Mouse (Mus musculus) heart, postnatal 4 days (tissue): Measurements from ENCODE around the gene Usp35. TPM values are rescaled to one million over a fixed set of nuclear protein-coding genes. Genes with fewer than 3 reads are reported as not detected.
A peak's percentile ranks its signal among the peaks of the same experiment; 100 is the strongest.

Source experiments
- DNase-seq: peaks from one replicate; pipeline ENCODE4 v3.0.0; 2021
- total RNA-seq, 2 experiments: library from RNA; stranded (reverse); gene quantifications; 2 replicates each; pipeline ENCODE4 v1.2.3; 2021

Usp35 gene
- total RNA-seq, 2 experiments from 2014 or later: 0.60 to 1.5 TPM

GRCm38 (mm10) chr7:97346111-97346821, 14.4 kb upstream of the Usp35 start:
- peak; percentile 26 for DNase-seq

GRCm38 (mm10) chr7:97345229-97345871, 13.5 kb upstream of the Usp35 start:
- peak; percentile 35 for DNase-seq

DNA sequence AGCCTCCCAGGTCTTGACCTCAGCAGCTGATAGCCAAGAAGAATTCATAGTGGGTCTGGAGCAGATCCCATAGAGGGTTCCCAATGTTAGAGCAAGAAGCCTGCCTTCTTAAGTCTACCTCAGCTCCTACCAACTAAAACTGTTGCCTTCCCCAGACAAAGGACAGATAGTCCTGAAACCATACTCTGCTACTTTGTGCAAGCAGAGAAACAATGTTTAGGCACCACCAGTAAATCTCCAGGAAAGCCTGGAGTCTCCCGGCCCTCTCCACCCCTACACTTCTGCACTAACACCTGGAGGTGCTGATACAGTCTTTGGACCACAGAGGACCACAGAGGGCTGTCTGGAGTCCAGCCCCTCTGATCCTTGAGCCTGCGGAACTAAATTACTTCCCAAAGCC, 12.8 kb upstream of the Usp35 start:
- DNase-seq: no peak

GRCm38 (mm10) chr7:97342961-97343360, 11.1 kb upstream of the Usp35 start:
- no peak for DNase-seq

- no peak for DNase-seq
Measured at GRCm38 (mm10) chr7:97340907-97341849, 9.4 kb upstream of the Usp35 start.

DNA sequence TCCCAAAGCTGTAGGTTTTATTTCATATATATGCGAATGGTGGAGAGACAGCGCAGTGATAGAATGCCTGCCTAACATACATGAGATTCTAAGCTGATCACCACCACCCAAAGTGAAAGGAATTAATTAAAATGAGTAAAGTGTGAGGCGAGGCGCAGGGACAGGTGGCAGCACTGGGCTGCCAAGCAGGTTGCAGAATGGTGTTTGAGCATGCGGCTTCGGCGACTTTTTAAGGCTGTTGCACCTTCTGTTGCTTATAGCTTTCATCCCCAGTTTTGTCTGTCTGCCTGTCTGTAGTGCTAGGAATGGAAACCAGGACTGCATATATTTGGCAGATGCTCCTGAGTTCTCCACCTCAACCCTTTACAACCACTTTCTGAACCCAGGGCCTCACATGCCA, 7.8 kb upstream of the Usp35 start:
- no peak for DNase-seq

- no peak for DNase-seq
Measured at GRCm38 (mm10) chr7:97338593-97338992, 6.8 kb upstream of the Usp35 start.

GRCm38 (mm10) chr7:97336678-97337077, 4.9 kb upstream of the Usp35 start:
- no peak for DNase-seq

DNA sequence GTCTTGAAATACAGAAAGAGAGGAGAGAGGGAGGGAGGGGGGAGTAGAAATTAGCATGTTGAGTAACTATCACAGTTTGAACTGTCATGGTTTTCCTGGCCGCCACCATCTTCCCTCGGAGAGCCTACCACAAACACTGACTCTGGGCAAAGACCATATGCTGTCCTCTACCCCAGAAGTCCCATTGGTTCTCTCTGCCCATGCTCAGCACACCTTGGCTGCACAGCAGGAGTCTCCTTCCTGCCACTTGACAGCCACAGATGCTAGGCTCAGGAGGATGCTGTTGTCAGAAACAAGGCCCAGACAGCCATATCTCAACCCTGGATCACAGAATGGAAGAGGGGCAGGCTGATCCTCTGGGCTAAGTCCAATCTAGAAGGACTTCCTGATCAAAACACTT, 2.6 kb upstream of the Usp35 start:
- DNase-seq: no peak

- DNase-seq: no peak
Measured at GRCm38 (mm10) chr7:97333113-97333898, 1.5 kb upstream of the Usp35 start.

- no peak for DNase-seq
Measured at GRCm38 (mm10) chr7:97332667-97333041, 834 bp upstream of the Usp35 start.

DNA sequence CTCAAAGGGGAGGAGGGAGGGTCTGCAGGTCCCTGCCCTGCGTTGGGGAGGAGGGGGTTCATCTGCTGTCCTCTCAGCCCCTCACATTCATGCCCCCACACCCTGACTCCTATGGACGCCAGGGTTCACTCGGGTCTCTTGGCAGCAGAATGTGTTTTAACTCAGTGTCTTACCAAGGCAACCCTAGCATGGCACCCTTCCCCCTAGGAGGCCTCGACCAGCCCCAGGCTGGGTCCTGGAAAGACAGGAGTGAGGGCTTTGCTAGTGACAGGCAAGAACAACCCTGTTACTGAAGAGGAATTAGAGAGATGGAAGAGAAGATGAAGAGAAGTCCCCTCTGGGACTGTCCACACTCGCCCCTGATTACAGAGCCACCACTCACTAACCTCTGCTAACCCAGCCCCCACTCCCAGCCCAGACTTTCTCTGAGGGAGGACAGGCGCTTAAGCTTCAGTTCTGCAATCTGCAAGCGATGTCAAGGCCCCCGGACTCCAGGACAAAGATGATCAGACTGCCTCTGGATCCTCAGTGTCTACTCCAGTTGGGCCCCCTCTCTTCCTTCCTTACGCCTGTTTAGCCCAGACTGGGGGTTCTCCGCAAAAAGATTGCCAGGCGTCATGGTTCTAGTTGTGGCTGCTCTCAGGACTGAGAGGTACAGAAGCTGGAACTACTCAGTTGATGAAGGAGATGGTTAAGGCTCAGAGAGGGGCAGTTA, 732 bp downstream of the Usp35 start:
- DNase-seq: no peak

GRCm38 (mm10) chr7:97329676-97330075, 2.1 kb downstream of the Usp35 start:
- no peak for DNase-seq

DNA sequence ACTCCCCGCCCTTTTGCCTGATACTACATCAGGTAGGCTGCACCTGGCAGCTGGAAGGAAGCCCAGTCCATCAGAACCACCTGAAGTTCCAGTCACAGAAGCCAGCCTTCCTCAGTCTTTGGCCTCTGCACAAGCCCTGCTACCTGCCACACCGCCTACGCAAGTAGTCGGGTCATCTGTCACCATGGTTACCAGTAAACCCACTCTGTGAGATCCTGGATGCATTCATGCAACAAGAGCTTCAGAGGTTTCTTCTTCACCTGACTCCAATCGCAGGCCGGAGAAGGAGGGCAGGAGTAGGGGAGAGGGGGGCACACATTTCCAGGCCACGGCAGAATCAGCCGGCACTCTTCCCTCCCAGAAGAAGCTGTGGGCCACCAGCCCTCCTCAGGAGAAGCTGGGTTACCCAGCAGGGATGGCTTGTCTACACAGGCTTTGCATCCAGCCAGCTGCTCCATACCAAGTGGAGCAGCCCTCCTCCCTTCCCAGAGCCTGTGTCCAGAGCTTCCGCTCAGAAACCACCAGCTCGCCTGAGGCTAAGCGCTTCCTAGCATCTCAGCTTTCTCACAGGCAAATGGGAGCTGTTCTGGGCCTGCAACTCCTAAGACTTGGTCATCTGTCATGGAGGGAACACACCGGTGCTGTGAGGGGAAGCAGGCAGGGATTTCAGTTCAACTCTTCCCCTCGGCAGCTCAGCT, 2.8 kb downstream of the Usp35 start:
- no peak for DNase-seq

GRCm38 (mm10) chr7:97327376-97327775, 4.4 kb downstream of the Usp35 start:
- DNase-seq: no peak

- no peak for DNase-seq
Measured at GRCm38 (mm10) chr7:97325156-97325985, 6.4 kb downstream of the Usp35 start.

DNA sequence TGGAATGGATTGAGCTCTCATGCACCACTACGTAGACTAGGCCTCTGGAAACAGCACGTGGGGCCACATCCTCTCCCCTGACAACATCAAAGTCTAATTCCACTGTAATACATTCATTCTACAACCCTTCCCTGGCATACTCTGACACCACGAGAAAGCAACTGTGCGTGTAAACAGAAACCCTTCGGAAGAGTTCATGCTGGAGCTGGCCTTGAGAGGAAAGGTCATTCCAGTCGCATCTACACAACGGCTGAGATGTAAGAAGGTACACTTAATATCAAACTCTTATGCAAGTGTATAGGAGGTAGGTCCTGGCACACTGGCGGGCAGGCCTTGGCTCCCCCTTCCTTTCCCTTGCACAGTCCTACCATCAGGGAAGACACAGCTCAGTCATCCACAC, 7.5 kb downstream of the Usp35 start:
- no peak for DNase-seq

DNA sequence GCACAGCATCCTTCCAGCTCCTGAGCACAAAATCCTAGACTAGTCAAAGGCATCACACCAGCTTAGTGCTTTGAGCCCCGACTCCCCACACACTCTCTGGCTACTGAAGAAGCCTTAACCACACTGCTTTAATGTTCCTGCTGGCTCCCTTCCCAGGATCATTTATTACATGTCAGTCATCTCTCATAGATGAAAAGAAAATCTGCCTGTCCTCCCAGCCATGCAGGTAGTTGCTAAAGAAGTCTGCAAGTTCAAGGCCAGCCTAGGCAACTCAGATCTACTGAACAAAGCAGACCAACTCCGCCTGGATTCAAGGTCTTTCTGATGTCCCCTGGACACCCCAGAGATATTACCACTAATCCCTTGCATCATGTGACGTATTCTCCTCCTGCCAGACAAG, 14.1 kb downstream of the Usp35 start:
- DNase-seq: no peak

DNA sequence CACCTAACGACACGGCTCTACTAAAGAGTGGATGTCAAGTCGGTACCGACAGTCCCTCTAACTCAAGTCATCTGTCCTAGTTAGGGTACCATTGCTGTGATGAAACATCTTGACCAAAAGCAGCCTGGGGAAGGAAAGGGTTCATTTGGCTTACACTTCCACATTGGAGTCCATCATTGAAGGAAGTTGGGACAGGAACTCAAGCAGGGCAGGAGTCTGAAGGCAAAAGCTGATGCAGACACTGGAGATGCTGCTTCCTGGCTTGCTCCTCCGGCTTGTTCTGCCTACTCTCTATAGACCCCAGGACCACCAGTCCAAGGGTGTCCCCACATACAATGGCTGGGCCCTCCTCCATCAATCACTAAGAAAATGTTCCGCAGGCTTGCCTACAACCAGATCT, 16.2 kb downstream of the Usp35 start:
- DNase-seq: no peak

DNA sequence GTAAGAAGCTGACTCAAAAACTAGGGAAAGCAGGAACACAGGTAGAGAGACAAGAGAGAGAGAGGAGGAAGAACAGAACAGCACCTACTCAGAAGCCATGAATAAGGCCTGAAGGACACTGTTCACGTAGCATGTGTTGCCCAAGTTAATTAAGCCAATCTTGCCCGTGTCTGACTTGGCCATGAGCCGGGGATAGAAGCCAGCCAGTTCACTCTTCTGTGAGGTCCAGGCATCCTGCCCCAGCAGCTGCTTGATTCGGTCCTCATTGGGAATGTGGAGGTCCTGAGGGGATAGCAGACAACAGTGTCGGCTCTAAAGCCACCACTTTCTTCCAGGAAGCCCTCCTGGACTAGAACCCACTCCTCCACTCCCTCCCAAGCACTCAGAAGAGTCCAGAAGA, 17.2 kb downstream of the Usp35 start:
- no peak for DNase-seq
